Mouse (Mus musculus) E14TG2a.4 (cell line): ENCODE measurements around the gene Nfxl1.
A peak's percentile ranks its signal among the peaks of the same experiment; 100 is the strongest.
"Not testable (repeated sequence)": the region's sequence is repeated elsewhere in the genome, so short reads cannot be mapped to it uniquely, and the experiment has no call there.

Experiments
- H3K27me3 ChIP-seq: 2 replicates; pipeline ENCODE4 v1.6.1; 2014; ENCODE audit warnings: low read length, control low read depth; ENCODE audit not compliant: insufficient read depth
- H3K36me3 ChIP-seq: 2 replicates; pipeline ENCODE4 v1.6.1; 2014; ENCODE audit warnings: low read length, control low read depth; ENCODE audit not compliant: insufficient read depth
- H3K4me1 ChIP-seq: replicated peaks from 2 replicates; pipeline ENCODE4 v1.6.1; 2014; ENCODE audit warnings: low read depth, low read length, control low read depth
- H3K4me3 ChIP-seq: replicated peaks from 2 replicates; pipeline ENCODE4 v1.5.1; 2014; ENCODE audit warnings: mild to moderate bottlenecking, low read length
- H3K9me3 ChIP-seq: 2 replicates; pipeline ENCODE4 v1.6.1; 2014; ENCODE audit warnings: low read length, control low read depth
- CTCF ChIP-seq: conservative IDR thresholded peaks from 2 replicates; pipeline ENCODE4 v1.5.1; 2014; ENCODE audit warnings: low read length
- NANOG ChIP-seq: IDR thresholded peaks from 2 replicates; pipeline ENCODE4 v1.6.1; 2014; ENCODE audit warnings: borderline replicate concordance, low read length, mixed read lengths
- POU5F1 ChIP-seq: IDR thresholded peaks from 2 replicates; pipeline ENCODE4 v1.6.1; 2014; ENCODE audit warnings: low read length, borderline replicate concordance

Gene Nfxl1

GRCm38 (mm10) chr5:72565621-72566020, 6.1 kb upstream of the Nfxl1 start:
- no peaks in the 10 kb centered on the region for H3K4me1 ChIP-seq
- TF ChIP-seq POU5F1 (no peak), CTCF (no peak), NANOG (no peak)
- H3K4me3 ChIP-seq, result no peak overlapping the region

GRCm38 (mm10) chr5:72563183-72563582, 3.7 kb upstream of the Nfxl1 start:
- H3K36me3 ChIP-seq, H3K4me3 ChIP-seq, H3K4me1 ChIP-seq: not testable (repeated sequence)
- H3K9me3 ChIP-seq, result peaks cover 26% of the 10 kb centered on the region
- peaks cover 10% of the 10 kb centered on the region for H3K27me3 ChIP-seq

More at GRCm38 (mm10) chr5:72565621-72566020, 6.1 kb upstream of the Nfxl1 start:
- Histone ChIP-seq H3K36me3 (no peaks in the 10 kb centered on the region), H3K27me3 (peaks cover 5% of the 10 kb centered on the region; the same call in 1 of the 2 replicates), H3K9me3 (peaks cover 26% of the 10 kb centered on the region)

- no peak for TF ChIP-seq NANOG
- TF ChIP-seq CTCF, result no peak
- no peak for TF ChIP-seq POU5F1
- H3K4me3 ChIP-seq, result no peak overlapping the region
- H3K9me3 ChIP-seq, result peaks cover 26% of the 10 kb centered on the region
- peaks cover 11% of the 10 kb centered on the region for H3K4me1 ChIP-seq
- no peaks in the 10 kb centered on the region for H3K36me3 ChIP-seq
- H3K27me3 ChIP-seq, result peaks cover 13% of the 10 kb centered on the region
Observed at GRCm38 (mm10) chr5:72560976-72561628, 1.6 kb upstream of the Nfxl1 start.

GRCm38 (mm10) chr5:72558716-72559526, 563 bp downstream of the Nfxl1 start:
- Histone ChIP-seq H3K36me3 (peaks cover 4% of the 10 kb centered on the region), H3K27me3 (peaks cover 13% of the 10 kb centered on the region), H3K9me3 (peaks cover 13% of the 10 kb centered on the region), H3K4me1 (peaks cover 11% of the 10 kb centered on the region), H3K4me3 (peak overlapping the region; percentile 95)
- TF ChIP-seq CTCF (no peak), POU5F1 (no peak), NANOG (no peak)

GRCm38 (mm10) chr5:72556245-72556644, 3.2 kb downstream of the Nfxl1 start:
- Histone ChIP-seq H3K27me3 (peaks cover 13% of the 10 kb centered on the region), H3K4me3 (no peak overlapping the region), H3K9me3 (no peaks in the 10 kb centered on the region), H3K4me1 (peaks cover 11% of the 10 kb centered on the region), H3K36me3 (peaks cover 4% of the 10 kb centered on the region)
- no peak for TF ChIP-seq NANOG
- no peak for TF ChIP-seq CTCF
- TF ChIP-seq POU5F1, result no peak

GRCm38 (mm10) chr5:72551209-72551608, 8.3 kb downstream of the Nfxl1 start:
- Histone ChIP-seq H3K27me3 (no peaks in the 10 kb centered on the region), H3K36me3 (peaks cover 4% of the 10 kb centered on the region), H3K4me1 (no peaks in the 10 kb centered on the region), H3K9me3 (no peaks in the 10 kb centered on the region), H3K4me3 (no peak overlapping the region)
- TF ChIP-seq CTCF (no peak), POU5F1 (no peak), NANOG (no peak)

- no peaks in the 10 kb centered on the region for H3K27me3 ChIP-seq
- H3K4me3 ChIP-seq, result no peak overlapping the region
- H3K9me3 ChIP-seq, result no peaks in the 10 kb centered on the region
- TF ChIP-seq POU5F1 (no peak), NANOG (no peak), CTCF (no peak)
- peaks cover 5% of the 10 kb centered on the region for H3K36me3 ChIP-seq
- no peaks in the 10 kb centered on the region for H3K4me1 ChIP-seq
Observed at GRCm38 (mm10) chr5:72528896-72529295, 30.6 kb downstream of the Nfxl1 start.

GRCm38 (mm10) chr5:72513808-72514207, 45.7 kb downstream of the Nfxl1 start:
- no peaks in the 10 kb centered on the region for H3K27me3 ChIP-seq
- H3K9me3 ChIP-seq, result no peaks in the 10 kb centered on the region
- TF ChIP-seq NANOG (no peak), CTCF (no peak), POU5F1 (no peak)
- H3K4me1 ChIP-seq, result no peaks in the 10 kb centered on the region
- peaks cover 5% of the 10 kb centered on the region; the same call in 1 of the 2 replicates for H3K36me3 ChIP-seq
- H3K4me3 ChIP-seq, result no peak overlapping the region

- peaks cover 46% of the 10 kb centered on the region for H3K27me3 ChIP-seq
- no peaks in the 10 kb centered on the region for H3K36me3 ChIP-seq
- no peak overlapping the region for H3K4me3 ChIP-seq
- TF ChIP-seq POU5F1 (no peak), NANOG (no peak), CTCF (no peak)
- H3K4me1 ChIP-seq, result peaks cover 15% of the 10 kb centered on the region
- no peaks in the 10 kb centered on the region for H3K9me3 ChIP-seq
Observed at GRCm38 (mm10) chr5:72505740-72506139, 53.7 kb downstream of the Nfxl1 start.
